Mouse (Mus musculus): ENCODE data around the gene Rbp1. TPM values are rescaled to one million over a fixed set of nuclear protein-coding genes. Genes with fewer than 3 reads are reported as not detected.

Gene Rbp1
- total and polyA plus RNA-seq, 2 experiments: 10.7 to 11.5 TPM

- no peak for DNase-seq (ENCODE audit: extremely low read depth, low read depth, low spot score)
- no peaks in the 10 kb centered on the region for H3K4me1 ChIP-seq (ENCODE audit: control insufficient read depth, insufficient read depth, low read length)
- H3K36me3 ChIP-seq (ENCODE audit: control insufficient read depth, insufficient read depth, low read length): no peaks in the 10 kb centered on the region
- no peak overlapping the region for H3K9ac ChIP-seq (ENCODE audit: low read depth, low read length)
- H3K27me3 ChIP-seq (ENCODE audit: control insufficient read depth, insufficient read depth, low read length): no peaks in the 10 kb centered on the region
- TF ChIP-seq POLR2A (IDR thresholded peaks at IDR 0.05; ENCODE audit: extremely low read depth, insufficient read depth, low read length) (no peak), CTCF (IDR thresholded peaks at IDR 0.05; ENCODE audit: low read depth, low read length) (no peak)
- H3K4me3 ChIP-seq (ENCODE audit: insufficient read depth, low read depth, low read length): no peak overlapping the region
- H3K79me2 ChIP-seq (ENCODE audit: control insufficient read depth, insufficient read depth, low read length): no peaks in the 10 kb centered on the region
- 83% methylated on average over 10 of the region's 10 CpGs for WGBS
- H3K27ac ChIP-seq (replicated peaks; ENCODE audit: insufficient read depth, low read depth, low read length): no peak overlapping the region
Measured at GRCm38 (mm10) chr9:98387741-98388632, 34.8 kb upstream of the Rbp1 start.

- Histone ChIP-seq H3K79me2 (ENCODE audit: control insufficient read depth, insufficient read depth, low read length) (no peaks in the 10 kb centered on the region), H3K27me3 (ENCODE audit: control insufficient read depth, insufficient read depth, low read length) (no peaks in the 10 kb centered on the region), H3K4me1 (ENCODE audit: control insufficient read depth, insufficient read depth, low read length) (no peaks in the 10 kb centered on the region), H3K27ac (replicated peaks; ENCODE audit: insufficient read depth, low read depth, low read length) (no peak overlapping the region), H3K4me3 (ENCODE audit: insufficient read depth, low read depth, low read length) (no peak overlapping the region), H3K36me3 (ENCODE audit: control insufficient read depth, insufficient read depth, low read length) (no peaks in the 10 kb centered on the region), H3K9ac (ENCODE audit: low read depth, low read length) (no peak overlapping the region)
- no peak for DNase-seq (ENCODE audit: extremely low read depth, low read depth, low spot score)
- 91% methylated on average over 5 of the region's 5 CpGs for WGBS
- TF ChIP-seq POLR2A (IDR thresholded peaks at IDR 0.05; ENCODE audit: extremely low read depth, insufficient read depth, low read length): no peak
- TF ChIP-seq CTCF (IDR thresholded peaks at IDR 0.05; ENCODE audit: low read depth, low read length): no peak
Measured at GRCm38 (mm10) chr9:98388633-98388965, 34.2 kb upstream of the Rbp1 start.

DNA sequence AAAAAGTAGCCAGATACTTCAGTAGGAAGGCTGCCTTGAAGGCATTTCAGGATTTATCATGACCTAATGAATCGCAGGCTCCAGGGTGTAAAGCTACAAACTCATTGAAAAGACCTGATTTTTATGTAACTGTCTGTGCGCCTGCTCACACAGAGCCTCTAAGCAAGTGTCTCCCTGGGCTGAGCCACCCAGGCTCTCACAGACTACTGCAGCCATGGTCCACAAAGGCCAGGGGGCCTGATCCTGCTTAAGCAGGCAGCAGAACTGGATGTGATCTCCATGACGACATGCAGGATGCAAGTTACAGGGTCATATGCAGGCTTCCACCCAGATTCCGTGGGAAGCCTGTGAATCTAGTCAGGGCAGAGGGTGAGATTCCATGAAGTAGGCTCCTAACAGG, 29.3 kb upstream of the Rbp1 start:
- peaks cover 5% of the 10 kb centered on the region for H3K4me1 ChIP-seq (ENCODE audit: control insufficient read depth, insufficient read depth, low read length)
- H3K36me3 ChIP-seq (ENCODE audit: control insufficient read depth, insufficient read depth, low read length): no peaks in the 10 kb centered on the region
- H3K27me3 ChIP-seq (ENCODE audit: control insufficient read depth, insufficient read depth, low read length): no peaks in the 10 kb centered on the region
- no peaks in the 10 kb centered on the region for H3K79me2 ChIP-seq (ENCODE audit: control insufficient read depth, insufficient read depth, low read length)
- TF ChIP-seq CTCF (IDR thresholded peaks at IDR 0.05; ENCODE audit: low read depth, low read length) (no peak), POLR2A (IDR thresholded peaks at IDR 0.05; ENCODE audit: extremely low read depth, insufficient read depth, low read length) (no peak)
- H3K9ac ChIP-seq (ENCODE audit: low read depth, low read length): no peak overlapping the region
- DNase-seq (ENCODE audit: extremely low read depth, low read depth, low spot score): no peak
- H3K4me3 ChIP-seq (ENCODE audit: insufficient read depth, low read depth, low read length): no peak overlapping the region
- 91% methylated on average over 4 of the region's 4 CpGs for WGBS
- H3K27ac ChIP-seq (replicated peaks; ENCODE audit: insufficient read depth, low read depth, low read length): no peak overlapping the region

- WGBS: 20% methylated on average over 6 of the region's 6 CpGs
- Histone ChIP-seq H3K79me2 (ENCODE audit: control insufficient read depth, insufficient read depth, low read length) (no peaks in the 10 kb centered on the region), H3K27ac (replicated peaks; ENCODE audit: insufficient read depth, low read depth, low read length) (no peak overlapping the region), H3K36me3 (ENCODE audit: control insufficient read depth, insufficient read depth, low read length) (no peaks in the 10 kb centered on the region), H3K4me3 (ENCODE audit: insufficient read depth, low read depth, low read length) (no peak overlapping the region), H3K9ac (ENCODE audit: low read depth, low read length) (no peak overlapping the region), H3K4me1 (ENCODE audit: control insufficient read depth, insufficient read depth, low read length) (peaks cover 5% of the 10 kb centered on the region), H3K27me3 (ENCODE audit: control insufficient read depth, insufficient read depth, low read length) (no peaks in the 10 kb centered on the region)
- no peak for TF ChIP-seq CTCF (IDR thresholded peaks at IDR 0.05; ENCODE audit: low read depth, low read length)
- TF ChIP-seq POLR2A (IDR thresholded peaks at IDR 0.05; ENCODE audit: extremely low read depth, insufficient read depth, low read length): no peak
- peak; percentile 87 for DNase-seq (ENCODE audit: extremely low read depth, low read depth, low spot score)
Measured at GRCm38 (mm10) chr9:98397211-98397610, 25.6 kb upstream of the Rbp1 start.

DNA sequence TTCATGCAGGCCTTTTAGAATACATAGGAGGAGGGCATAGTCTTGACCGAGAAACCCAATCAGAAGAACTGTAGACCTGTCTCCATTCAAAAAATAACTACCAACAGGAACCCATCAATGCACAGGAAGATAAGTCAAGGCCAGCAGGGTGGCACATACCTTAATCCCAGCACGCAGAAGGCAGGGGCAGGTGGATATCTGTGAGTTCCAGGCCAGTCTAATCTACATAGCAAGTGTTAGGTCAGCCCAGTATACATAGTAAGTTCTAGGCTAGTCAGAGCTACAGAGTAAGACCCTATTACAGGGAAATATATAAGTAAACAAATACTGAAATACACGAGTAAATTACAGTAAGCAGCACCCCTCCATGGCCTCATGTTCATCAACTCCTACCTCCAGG, 24.9 kb upstream of the Rbp1 start:
- H3K27me3 ChIP-seq (ENCODE audit: control insufficient read depth, insufficient read depth, low read length): no peaks in the 10 kb centered on the region
- H3K9ac ChIP-seq (ENCODE audit: low read depth, low read length): no peak overlapping the region
- no peaks in the 10 kb centered on the region for H3K79me2 ChIP-seq (ENCODE audit: control insufficient read depth, insufficient read depth, low read length)
- H3K27ac ChIP-seq (replicated peaks; ENCODE audit: insufficient read depth, low read depth, low read length): no peak overlapping the region
- no peak for TF ChIP-seq POLR2A (IDR thresholded peaks at IDR 0.05; ENCODE audit: extremely low read depth, insufficient read depth, low read length)
- no peak for TF ChIP-seq CTCF (IDR thresholded peaks at IDR 0.05; ENCODE audit: low read depth, low read length)
- H3K4me1 ChIP-seq (ENCODE audit: control insufficient read depth, insufficient read depth, low read length): peaks cover 5% of the 10 kb centered on the region
- DNase-seq (ENCODE audit: extremely low read depth, low read depth, low spot score): no peak
- H3K4me3 ChIP-seq (ENCODE audit: insufficient read depth, low read depth, low read length): no peak overlapping the region
- WGBS: 78% methylated on average over 3 of the region's 3 CpGs
- no peaks in the 10 kb centered on the region for H3K36me3 ChIP-seq (ENCODE audit: control insufficient read depth, insufficient read depth, low read length)
